Mouse (Mus musculus) left cerebral cortex, adult 18-20 months (tissue): ENCODE measurements around the gene Hist1h2bk. TPM values are rescaled to one million over a fixed set of nuclear protein-coding genes. Genes with fewer than 3 reads are reported as not detected.

Experiments
- microRNA-seq, 2 experiments: library from miRNA; unstranded; fragments of <30 nt; microRNA quantifications; one replicate each; pipeline ENCODE4 v1.2.0; 2021
- total RNA-seq, 2 experiments: library from RNA; stranded (reverse); gene quantifications; 2 replicates each; pipeline ENCODE4 v1.2.3; 2021

Gene Hist1h2bk
- total RNA-seq, 2 experiments from 2014 or later: 14.5 to 16.1 TPM

Small RNA genes within 50 kb of the gene (microRNA-seq; reads per million reads assigned to microRNA genes)
- gene Gm26300 (0 reads per million in 2 experiments), gene Gm44390 (0 reads per million in 2 experiments), gene Gm44486 (0 reads per million in 2 experiments)

Other genes with a start within 250 kb of the Hist1h2bk start
- gene Hist1h2an, start 248.7 kb upstream of the Hist1h2bk start, total RNA-seq: 1 to 10 TPM; 1.1 to 2.8 TPM
- 1 to 10 TPM; 4.1 to 7.0 TPM for gene Hist1h2bp, start 248.4 kb upstream of the Hist1h2bk start, total RNA-seq
- 10 to 100 TPM; 23.2 to 34.4 TPM for gene Hist1h2bq, start 225.7 kb upstream of the Hist1h2bk start, total RNA-seq
- 1 to 10 TPM in 1 of 2 experiments, not detected in 1; 6.2 TPM for gene Hist1h2ao, start 225.4 kb upstream of the Hist1h2bk start, total RNA-seq
- gene Hist1h4m, start 224.1 kb upstream of the Hist1h2bk start, total RNA-seq: 100 to 1,000 TPM; 252 to 307 TPM
- gene Hist1h4n, start 203.7 kb upstream of the Hist1h2bk start, total RNA-seq: 10 to 100 TPM; 48.9 to 61.1 TPM
- 10 to 100 TPM; 27.2 to 27.7 TPM for gene Hist1h2ap, start 202.4 kb upstream of the Hist1h2bk start, total RNA-seq
- 10 to 100 TPM; 22.9 to 33.6 TPM for gene Hist1h2br, start 202.1 kb upstream of the Hist1h2bk start, total RNA-seq
- gene Zfp184, start 90.8 kb upstream of the Hist1h2bk start, total RNA-seq: 1 to 10 TPM; 3.0 to 3.8 TPM
- gene Pom121l2, start 54.7 kb upstream of the Hist1h2bk start, total RNA-seq: not detected
- 1 to 10 TPM in 1 of 2 experiments, under 1 TPM in 1; 0.35 to 1.2 TPM for gene Prss16, start 26.1 kb upstream of the Hist1h2bk start, total RNA-seq
- 10 to 100 TPM; 24.4 to 38.7 TPM for gene Hist1h2ah, start 302 bp upstream of the Hist1h2bk start, total RNA-seq
- 10 to 100 TPM; 71.8 to 81.6 TPM for gene Hist1h4i, start 5.5 kb downstream of the Hist1h2bk start, total RNA-seq
- 10 to 100 TPM in 1 of 2 experiments, 1 to 10 TPM in 1; 7.5 to 13.7 TPM for gene Hist1h2ag, start 7.1 kb downstream of the Hist1h2bk start, total RNA-seq
- gene Hist1h2bj, start 7.3 kb downstream of the Hist1h2bk start, total RNA-seq: 10 to 100 TPM in 1 of 2 experiments, 1 to 10 TPM in 1; 9.3 to 11.7 TPM
- gene Vmn1r188, start 48.6 kb downstream of the Hist1h2bk start, total RNA-seq: not detected
- not detected for gene Vmn1r189, start 70.0 kb downstream of the Hist1h2bk start, total RNA-seq
- not detected for gene Vmn1r191, start 148.1 kb downstream of the Hist1h2bk start, total RNA-seq
- gene Vmn1r192, start 155.3 kb downstream of the Hist1h2bk start, total RNA-seq: not detected
- gene Vmn1r193, start 187.3 kb downstream of the Hist1h2bk start, total RNA-seq: not detected
- not detected for gene Vmn1r194, start 208.3 kb downstream of the Hist1h2bk start, total RNA-seq
- not detected for gene Vmn1r195, start 234.7 kb downstream of the Hist1h2bk start, total RNA-seq